Mouse (Mus musculus): ENCODE data around the gene Gm43951. TPM values are rescaled to one million over a fixed set of nuclear protein-coding genes. Genes with fewer than 3 reads are reported as not detected.

Gene Gm43951
- polyA plus RNA-seq, 1 experiment: 5.1 TPM

DNA sequence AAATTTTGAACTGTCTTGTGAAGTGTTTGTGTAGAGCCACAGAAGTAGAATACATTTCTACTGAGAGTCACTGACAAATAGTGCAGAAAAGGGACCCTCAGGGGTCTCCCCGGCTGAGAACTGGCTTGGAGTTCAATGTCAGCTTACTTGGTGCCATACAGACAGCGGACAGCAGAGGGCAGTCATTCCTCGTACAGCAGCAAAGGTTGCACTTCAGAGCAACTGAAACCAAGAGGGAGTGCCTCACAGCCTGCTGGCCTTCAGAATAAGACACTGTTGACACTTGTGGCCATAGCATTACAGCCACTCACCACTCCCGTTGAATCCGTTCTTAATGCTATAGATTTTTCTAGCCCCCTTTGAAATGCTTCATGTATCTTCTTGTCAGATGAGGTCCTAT lies 18.2 kb upstream of the Gm43951 start:
- H3K27me3 ChIP-seq (ENCODE audit: control insufficient read depth, insufficient read depth, low read length, poor library complexity, severe bottlenecking): no peaks in the 10 kb centered on the region
- peaks cover 2% of the 10 kb centered on the region for H3K4me1 ChIP-seq (ENCODE audit: control insufficient read depth, insufficient read depth, low read length)
- no peak overlapping the region for H3K9ac ChIP-seq (ENCODE audit: low read depth, poor library complexity, severe bottlenecking)
- no peaks in the 10 kb centered on the region for H3K36me3 ChIP-seq (ENCODE audit: control insufficient read depth, insufficient read depth, low read length, poor library complexity, severe bottlenecking)
- TF ChIP-seq CTCF (IDR thresholded peaks at IDR 0.05; ENCODE audit: low read depth, low read length) (peak; percentile 96), POLR2A (IDR thresholded peaks at IDR 0.05; ENCODE audit: insufficient read depth, low read length) (no peak)
- H3K27ac ChIP-seq (ENCODE audit: insufficient read depth, low read length): no peak overlapping the region
- no peaks in the 10 kb centered on the region for H3K9me3 ChIP-seq (replicated peaks; ENCODE audit: control insufficient read depth, insufficient read depth, low read length, poor library complexity, severe bottlenecking)
- H3K4me3 ChIP-seq (ENCODE audit: low read depth, low read length): no peak overlapping the region

DNA sequence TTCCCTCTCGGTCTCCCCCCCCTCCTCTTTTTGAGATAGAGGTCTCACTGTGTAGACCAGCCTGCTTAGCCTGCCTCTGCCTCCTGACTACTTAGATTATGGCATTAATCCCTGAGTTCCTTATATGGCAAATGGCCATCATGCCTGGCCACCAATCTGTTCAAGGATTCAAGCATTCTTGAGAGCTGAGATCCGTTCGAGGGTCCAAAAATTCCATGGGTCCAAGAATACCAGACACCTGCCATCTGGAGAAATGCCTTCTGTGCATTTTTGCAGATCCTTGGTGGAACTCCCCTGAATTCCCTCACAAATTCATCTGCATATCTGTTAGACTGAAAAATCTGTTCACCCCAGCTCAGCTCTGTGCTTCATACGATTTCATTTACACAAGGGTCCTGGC lies 16.8 kb upstream of the Gm43951 start:
- H3K36me3 ChIP-seq (ENCODE audit: control insufficient read depth, insufficient read depth, low read length, poor library complexity, severe bottlenecking): no peaks in the 10 kb centered on the region
- H3K9me3 ChIP-seq (replicated peaks; ENCODE audit: control insufficient read depth, insufficient read depth, low read length, poor library complexity, severe bottlenecking): no peaks in the 10 kb centered on the region
- H3K27me3 ChIP-seq (ENCODE audit: control insufficient read depth, insufficient read depth, low read length, poor library complexity, severe bottlenecking): no peaks in the 10 kb centered on the region
- no peak overlapping the region for H3K27ac ChIP-seq (ENCODE audit: insufficient read depth, low read length)
- H3K4me3 ChIP-seq (ENCODE audit: low read depth, low read length): no peak overlapping the region
- no peak overlapping the region for H3K9ac ChIP-seq (ENCODE audit: low read depth, poor library complexity, severe bottlenecking)
- peaks cover 2% of the 10 kb centered on the region for H3K4me1 ChIP-seq (ENCODE audit: control insufficient read depth, insufficient read depth, low read length)
- TF ChIP-seq POLR2A (IDR thresholded peaks at IDR 0.05; ENCODE audit: insufficient read depth, low read length): no peak
- no peak for TF ChIP-seq EP300 (IDR thresholded peaks at IDR 0.05; ENCODE audit: insufficient read depth, low read depth, low read length)
- TF ChIP-seq CTCF (IDR thresholded peaks at IDR 0.05; ENCODE audit: low read depth, low read length): no peak

DNA sequence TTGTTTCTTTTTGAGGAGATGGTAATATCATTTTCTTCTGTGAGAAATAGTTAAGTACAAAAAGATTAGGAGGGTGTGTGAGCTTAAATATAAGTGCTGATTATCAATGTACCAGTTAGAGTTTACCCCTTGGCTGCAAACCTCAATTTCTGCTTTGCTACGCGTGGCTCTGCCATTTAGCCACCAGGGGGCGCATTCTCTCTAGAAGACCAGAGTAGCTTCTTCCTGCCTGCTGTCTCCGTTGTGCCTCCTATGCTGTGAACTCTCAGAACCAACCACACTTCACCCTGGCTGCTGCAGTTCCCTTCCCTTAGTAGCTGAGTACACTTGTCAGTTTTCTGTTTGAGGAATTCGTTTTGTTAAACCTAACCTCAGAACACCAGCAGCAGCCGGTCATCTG lies 14.6 kb upstream of the Gm43951 start:
- TF ChIP-seq CTCF (IDR thresholded peaks at IDR 0.05; ENCODE audit: low read depth, low read length): peak; percentile 96
- no peak for TF ChIP-seq POLR2A (IDR thresholded peaks at IDR 0.05; ENCODE audit: insufficient read depth, low read length)
- H3K36me3 ChIP-seq (ENCODE audit: control insufficient read depth, insufficient read depth, low read length, poor library complexity, severe bottlenecking): no peaks in the 10 kb centered on the region

DNA sequence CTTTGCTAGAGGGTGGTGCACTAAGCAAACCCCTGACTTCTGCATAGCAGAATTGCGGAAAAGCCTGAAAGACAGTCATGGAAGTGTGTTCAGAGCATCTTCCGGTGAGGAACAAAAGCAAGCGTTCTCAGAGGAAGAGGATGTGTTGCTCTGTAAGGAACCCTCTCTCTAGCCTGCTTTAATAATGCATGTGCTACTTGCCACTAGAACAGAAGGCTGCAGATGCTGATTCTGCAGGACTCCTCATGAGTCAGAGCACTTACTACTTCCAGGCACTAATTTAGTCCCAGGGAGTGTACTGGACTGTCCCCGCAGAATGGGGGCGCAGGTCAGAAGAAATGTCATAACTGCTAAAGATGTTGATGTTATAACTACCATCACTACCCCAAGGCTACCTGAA lies 10.5 kb upstream of the Gm43951 start:
- no peak overlapping the region for H3K9ac ChIP-seq (ENCODE audit: low read depth, poor library complexity, severe bottlenecking)
- H3K36me3 ChIP-seq (ENCODE audit: control insufficient read depth, insufficient read depth, low read length, poor library complexity, severe bottlenecking): no peaks in the 10 kb centered on the region
- H3K4me3 ChIP-seq (ENCODE audit: low read depth, low read length): no peak overlapping the region
- no peaks in the 10 kb centered on the region for H3K9me3 ChIP-seq (replicated peaks; ENCODE audit: control insufficient read depth, insufficient read depth, low read length, poor library complexity, severe bottlenecking)
- TF ChIP-seq CTCF (IDR thresholded peaks at IDR 0.05; ENCODE audit: low read depth, low read length) (no peak), EP300 (IDR thresholded peaks at IDR 0.05; ENCODE audit: insufficient read depth, low read depth, low read length) (no peak), POLR2A (IDR thresholded peaks at IDR 0.05; ENCODE audit: insufficient read depth, low read length) (no peak)
- no peak overlapping the region for H3K27ac ChIP-seq (ENCODE audit: insufficient read depth, low read length)
- no peaks in the 10 kb centered on the region for H3K4me1 ChIP-seq (ENCODE audit: control insufficient read depth, insufficient read depth, low read length)
- H3K27me3 ChIP-seq (ENCODE audit: control insufficient read depth, insufficient read depth, low read length, poor library complexity, severe bottlenecking): no peaks in the 10 kb centered on the region

More for the DNA sequence above, 14.6 kb upstream of the Gm43951 start:
- Histone ChIP-seq H3K27ac (ENCODE audit: insufficient read depth, low read length) (no peak overlapping the region), H3K9ac (ENCODE audit: low read depth, poor library complexity, severe bottlenecking) (no peak overlapping the region), H3K4me1 (ENCODE audit: control insufficient read depth, insufficient read depth, low read length) (no peaks in the 10 kb centered on the region), H3K27me3 (ENCODE audit: control insufficient read depth, insufficient read depth, low read length, poor library complexity, severe bottlenecking) (no peaks in the 10 kb centered on the region), H3K4me3 (ENCODE audit: low read depth, low read length) (no peak overlapping the region), H3K9me3 (replicated peaks; ENCODE audit: control insufficient read depth, insufficient read depth, low read length, poor library complexity, severe bottlenecking) (no peaks in the 10 kb centered on the region)

DNA sequence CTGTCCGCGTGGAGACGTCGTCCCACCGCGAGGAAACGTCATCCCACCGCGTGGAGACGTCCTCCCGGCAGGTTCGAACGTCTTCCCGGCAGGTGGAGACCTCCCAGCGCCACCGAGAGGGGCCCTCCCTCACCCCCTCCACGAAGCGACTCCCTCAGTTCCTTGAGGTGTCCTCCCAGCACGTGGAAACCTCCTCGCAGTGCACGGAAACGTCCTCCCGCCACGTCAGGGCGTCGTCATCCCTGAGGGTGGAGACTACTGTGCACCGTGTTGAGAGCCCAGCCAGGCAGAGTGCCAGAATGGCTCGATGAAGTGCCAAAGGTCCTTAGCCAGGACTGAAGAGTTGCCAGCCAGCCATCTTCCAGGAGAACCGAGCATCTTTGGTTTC lies 8.8 kb upstream of the Gm43951 start, which contains the start of gene Med31:
TSS of gene Med31 (minus strand) at position 183 of the 388 bp plus-strand sequence.
- Histone ChIP-seq H3K36me3 (ENCODE audit: control insufficient read depth, insufficient read depth, low read length, poor library complexity, severe bottlenecking) (peaks cover 4% of the 10 kb centered on the region; the same call in 1 of the 2 replicates), H3K4me3 (ENCODE audit: low read depth, low read length) (peak within 1 kb of the TSS; percentile 82), H3K9ac (ENCODE audit: low read depth, poor library complexity, severe bottlenecking) (peak within 1 kb of the TSS; percentile 72), H3K27me3 (ENCODE audit: control insufficient read depth, insufficient read depth, low read length, poor library complexity, severe bottlenecking) (no peaks in the 10 kb centered on the region), H3K9me3 (replicated peaks; ENCODE audit: control insufficient read depth, insufficient read depth, low read length, poor library complexity, severe bottlenecking) (no peaks in the 10 kb centered on the region), H3K4me1 (ENCODE audit: control insufficient read depth, insufficient read depth, low read length) (no peaks in the 10 kb centered on the region), H3K27ac (ENCODE audit: insufficient read depth, low read length) (peak within 1 kb of the TSS; percentile 8; the same call in 1 of the 2 replicates)
- TF ChIP-seq CTCF (IDR thresholded peaks at IDR 0.05; ENCODE audit: low read depth, low read length) (no peak), POLR2A (IDR thresholded peaks at IDR 0.05; ENCODE audit: insufficient read depth, low read length) (no peak), EP300 (IDR thresholded peaks at IDR 0.05; ENCODE audit: insufficient read depth, low read depth, low read length) (no peak)

DNA sequence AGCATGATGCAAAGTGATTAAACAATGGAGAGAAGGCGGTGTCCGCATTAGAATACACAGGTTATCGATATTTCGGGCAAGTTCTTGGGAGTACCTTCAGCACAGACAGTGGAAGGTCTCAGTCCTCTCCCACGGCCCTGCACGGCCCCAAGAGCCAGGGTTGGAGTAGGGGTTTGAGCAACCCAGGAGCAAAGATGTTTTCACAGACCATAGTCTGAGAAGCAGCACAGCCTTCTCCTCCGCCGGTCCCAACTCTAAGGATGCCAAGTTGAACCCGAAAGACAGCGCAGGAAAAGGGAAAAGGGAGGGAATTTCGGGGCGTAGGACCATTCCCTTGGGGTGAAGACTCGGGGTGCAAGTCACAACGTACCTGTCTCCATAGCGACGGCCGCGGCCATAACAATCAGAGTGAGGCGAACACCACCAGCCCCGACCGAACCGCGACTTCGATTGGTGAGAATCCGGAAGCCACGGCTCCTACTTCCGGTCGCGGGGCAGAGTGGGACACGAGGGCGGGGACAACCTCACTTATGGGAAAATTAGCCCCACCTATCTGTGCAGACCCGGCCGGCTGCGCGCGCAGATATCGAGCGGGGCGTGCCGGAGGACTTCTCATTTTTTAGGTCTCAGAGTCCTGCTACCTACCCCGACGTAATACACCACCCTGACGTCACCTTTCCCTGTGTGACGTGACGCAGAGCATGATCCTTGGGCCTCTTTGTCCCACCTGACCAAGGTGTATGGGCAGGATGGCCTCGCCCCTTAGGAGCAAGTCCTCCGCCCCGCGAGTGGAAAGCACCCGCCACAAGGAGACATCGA lies 8.2 kb upstream of the Gm43951 start:
- Histone ChIP-seq H3K4me3 (ENCODE audit: low read depth, low read length) (peak overlapping the region; percentile 82), H3K9ac (ENCODE audit: low read depth, poor library complexity, severe bottlenecking) (peak overlapping the region; percentile 72), H3K36me3 (ENCODE audit: control insufficient read depth, insufficient read depth, low read length, poor library complexity, severe bottlenecking) (peaks cover 8% of the 10 kb centered on the region; the same call in 1 of the 2 replicates), H3K27ac (ENCODE audit: insufficient read depth, low read length) (peak overlapping the region; percentile 8; the same call in 1 of the 2 replicates), H3K27me3 (ENCODE audit: control insufficient read depth, insufficient read depth, low read length, poor library complexity, severe bottlenecking) (no peaks in the 10 kb centered on the region), H3K4me1 (ENCODE audit: control insufficient read depth, insufficient read depth, low read length) (no peaks in the 10 kb centered on the region), H3K9me3 (replicated peaks; ENCODE audit: control insufficient read depth, insufficient read depth, low read length, poor library complexity, severe bottlenecking) (no peaks in the 10 kb centered on the region)
- TF ChIP-seq POLR2A (IDR thresholded peaks at IDR 0.05; ENCODE audit: insufficient read depth, low read length): peak; percentile 77
- no peak for TF ChIP-seq CTCF (IDR thresholded peaks at IDR 0.05; ENCODE audit: low read depth, low read length)

All from ES-Bruce4 (cell line).